Mouse (Mus musculus) G1E (cell line): ENCODE data around the gene Sfxn5. TPM values are rescaled to one million over a fixed set of nuclear protein-coding genes. Genes with fewer than 3 reads are reported as not detected.

ENCODE experiments used
- ATAC-seq: 2 replicates; pipeline ENCODE4 v1.8.0; 2016; ENCODE audit warnings: mild to moderate bottlenecking; ENCODE audit not compliant: insufficient number of reproducible peaks, poor library complexity, low FRiP score, severe bottlenecking; ENCODE audit errors: extremely low read depth
- DNase-seq: peaks from one replicate; pipeline ENCODE4 v3.0.0; 2012; ENCODE audit warnings: low spot score
- H3K27me3 ChIP-seq: 2 replicates; pipeline ENCODE4 v1.6.1; 2012; ENCODE audit warnings: mild to moderate bottlenecking, low read length, inconsistent platforms; ENCODE audit not compliant: insufficient read depth
- H3K36me3 ChIP-seq: replicated peaks from 2 replicates; pipeline ENCODE3; 2012; ENCODE audit warnings: mild to moderate bottlenecking, inconsistent platforms
- H3K4me1 ChIP-seq: 2 replicates; pipeline ENCODE4 v1.6.1; 2012; ENCODE audit warnings: low read depth, low read length, inconsistent platforms, mixed read lengths; ENCODE audit not compliant: insufficient read depth
- H3K4me3 ChIP-seq: 2 replicates; pipeline ENCODE4 v1.5.1; 2012; ENCODE audit warnings: low read depth, mild to moderate bottlenecking, inconsistent platforms, low read length, moderate library complexity, mixed read lengths
- H3K9me3 ChIP-seq: replicated peaks from 2 replicates; pipeline ENCODE4 v1.6.1; 2012; ENCODE audit warnings: inconsistent platforms
- CTCF ChIP-seq: IDR thresholded peaks from 2 replicates; pipeline ENCODE4 v1.5.1; 2012; ENCODE audit warnings: low read depth, low read length, inconsistent platforms, mixed read lengths
- GATA1 ChIP-seq: IDR thresholded peaks from 2 replicates; pipeline ENCODE4 v1.6.1; 2012; ENCODE audit warnings: borderline replicate concordance, low read length, inconsistent platforms, mixed read lengths
- GATA2 ChIP-seq: IDR thresholded peaks from 2 replicates; pipeline ENCODE4 v1.6.1; 2012; ENCODE audit warnings: low read depth, low read length, inconsistent platforms, borderline replicate concordance
- POLR2AphosphoS5 ChIP-seq: IDR thresholded peaks from 2 replicates; pipeline ENCODE4 v1.6.1; 2012; ENCODE audit warnings: low read depth, low read length, inconsistent platforms; ENCODE audit not compliant: insufficient replicate concordance
- TAL1 ChIP-seq: conservative IDR thresholded peaks from 2 replicates; pipeline ENCODE4 v1.6.1; 2012; ENCODE audit warnings: low read depth, low read length, inconsistent platforms, mixed read lengths
- polyA plus RNA-seq: library from polyadenylated mRNA; stranded (reverse); fragments of >175 nt; gene quantifications from 2 replicates; pipeline ENCODE4 v1.2.3, GENCODE M21; 2012
- total RNA-seq, 2 experiments: library from RNA; stranded (forward) in 1 of 2; stranded (reverse) in 1 of 2; fragments of 200-1000 nt in 1 of 2; fragments of >200 nt in 1 of 2; fragmentation: Nextera tagmentation in 1 of 2; gene quantifications; 2 replicates each; pipeline ENCODE4 v1.2.3; 2014 to 2017

Sfxn5 gene
- total and polyA plus RNA-seq, 3 experiments, result 0.04 to 0.38 TPM; not detected in 1

DNA sequence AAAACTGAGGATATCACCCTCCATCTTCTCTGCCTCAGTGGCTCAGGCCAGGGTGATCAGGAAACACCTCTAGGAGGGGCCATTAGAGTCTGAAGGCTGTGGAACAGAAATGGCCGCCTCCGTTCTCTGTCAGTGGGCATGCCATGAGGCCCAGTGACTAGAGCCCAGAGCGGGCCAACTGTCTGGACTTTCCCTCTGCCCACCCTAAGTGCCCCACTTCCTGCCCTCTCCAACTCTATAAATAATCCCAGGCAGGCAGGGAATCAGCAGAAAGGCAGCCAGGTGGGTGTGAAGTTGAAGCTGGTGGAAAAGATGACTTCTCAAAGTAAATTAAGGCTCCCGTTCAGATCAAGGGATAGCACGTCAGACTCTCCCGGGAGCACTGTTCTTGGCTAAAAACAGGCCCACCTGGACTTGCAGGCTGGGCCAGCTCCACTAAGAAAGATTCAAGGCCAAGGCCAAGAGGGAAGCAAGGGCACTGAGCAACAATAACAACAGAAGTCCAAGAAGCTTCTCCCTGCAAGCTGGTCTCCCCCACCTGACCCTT lies 38.7 kb upstream of the Sfxn5 start:
- no peak for TF ChIP-seq GATA2
- no peak for TF ChIP-seq POLR2AphosphoS5
- no peak for TF ChIP-seq GATA1
- TF ChIP-seq TAL1, result no peak
- TF ChIP-seq CTCF, result no peak
- no peaks in the 10 kb centered on the region for H3K9me3 ChIP-seq
- ATAC-seq, result no peak
- H3K27me3 ChIP-seq, result peaks cover 15% of the 10 kb centered on the region
- H3K4me3 ChIP-seq, result no peak overlapping the region
- DNase-seq, result no peak
- no peaks in the 10 kb centered on the region for H3K36me3 ChIP-seq
- peaks cover 11% of the 10 kb centered on the region for H3K4me1 ChIP-seq

DNA sequence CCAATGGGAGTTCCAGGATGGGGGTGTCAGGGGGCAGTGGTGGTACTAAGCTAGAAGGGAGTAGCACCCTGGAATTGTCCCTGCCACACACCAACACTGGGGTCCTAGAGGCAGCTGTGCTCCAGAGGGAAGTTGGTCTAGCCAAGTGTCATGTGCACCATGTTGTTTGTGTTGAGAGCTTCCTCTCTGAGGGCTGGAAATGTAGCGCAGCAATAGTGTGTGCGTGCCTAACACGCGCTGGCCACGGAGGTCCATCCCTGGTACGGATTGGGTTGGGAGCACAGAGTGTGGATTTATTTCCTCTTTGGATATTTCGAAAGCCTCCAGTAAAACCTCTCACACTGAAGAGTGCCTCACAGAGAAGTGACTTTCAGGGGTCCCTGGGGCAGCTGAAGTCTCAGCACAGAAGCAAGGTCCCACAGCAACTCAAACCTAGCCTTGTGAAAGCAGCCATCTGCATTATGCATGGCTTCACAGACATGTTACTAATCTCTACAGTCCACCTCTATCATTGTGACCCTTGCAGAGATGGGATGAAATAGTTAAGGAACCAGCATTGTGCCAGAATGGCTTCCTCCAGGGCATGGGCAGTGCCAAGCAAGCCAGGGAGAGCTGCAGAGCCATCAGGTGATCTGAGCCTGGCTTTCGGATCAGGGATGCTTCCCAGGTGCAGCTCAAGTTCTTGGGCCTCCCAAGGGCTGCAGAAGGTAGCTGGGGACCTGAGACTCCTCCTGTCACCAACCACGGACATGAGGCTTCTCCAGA lies 37.6 kb upstream of the Sfxn5 start:
- Histone ChIP-seq H3K36me3 (no peaks in the 10 kb centered on the region), H3K4me1 (peaks cover 11% of the 10 kb centered on the region), H3K4me3 (no peak overlapping the region), H3K27me3 (peaks cover 15% of the 10 kb centered on the region), H3K9me3 (no peaks in the 10 kb centered on the region)
- no peak for ATAC-seq
- DNase-seq, result no peak
- TF ChIP-seq GATA2, result no peak

DNA sequence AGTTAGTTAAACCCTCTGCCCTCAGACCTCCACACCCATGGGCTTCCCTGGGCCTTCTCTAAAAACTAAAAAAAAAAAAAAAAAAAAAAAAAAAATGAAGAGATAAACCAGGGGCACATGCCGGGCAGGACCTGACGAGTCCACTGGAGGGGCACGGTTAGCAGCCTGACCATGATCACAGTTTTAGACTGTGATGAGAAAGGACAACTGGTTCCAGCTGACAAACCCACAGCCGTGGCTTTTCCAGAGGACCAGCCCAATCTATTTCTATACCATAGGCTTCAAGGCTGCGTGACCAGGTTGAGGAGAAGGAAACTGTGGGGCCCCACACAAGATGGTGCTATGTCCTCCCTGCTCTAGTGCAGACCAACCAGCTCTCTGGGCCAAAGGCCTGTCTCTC lies 36.8 kb upstream of the Sfxn5 start:
- TF ChIP-seq GATA1 (no peak), TAL1 (no peak), CTCF (no peak), GATA2 (no peak), POLR2AphosphoS5 (no peak)
- H3K9me3 ChIP-seq, result no peaks in the 10 kb centered on the region
- ATAC-seq, result no peak
- H3K36me3 ChIP-seq, result no peaks in the 10 kb centered on the region
- peaks cover 19% of the 10 kb centered on the region for H3K27me3 ChIP-seq
- no peak overlapping the region for H3K4me3 ChIP-seq
- peaks cover 11% of the 10 kb centered on the region for H3K4me1 ChIP-seq
- DNase-seq, result no peak

DNA sequence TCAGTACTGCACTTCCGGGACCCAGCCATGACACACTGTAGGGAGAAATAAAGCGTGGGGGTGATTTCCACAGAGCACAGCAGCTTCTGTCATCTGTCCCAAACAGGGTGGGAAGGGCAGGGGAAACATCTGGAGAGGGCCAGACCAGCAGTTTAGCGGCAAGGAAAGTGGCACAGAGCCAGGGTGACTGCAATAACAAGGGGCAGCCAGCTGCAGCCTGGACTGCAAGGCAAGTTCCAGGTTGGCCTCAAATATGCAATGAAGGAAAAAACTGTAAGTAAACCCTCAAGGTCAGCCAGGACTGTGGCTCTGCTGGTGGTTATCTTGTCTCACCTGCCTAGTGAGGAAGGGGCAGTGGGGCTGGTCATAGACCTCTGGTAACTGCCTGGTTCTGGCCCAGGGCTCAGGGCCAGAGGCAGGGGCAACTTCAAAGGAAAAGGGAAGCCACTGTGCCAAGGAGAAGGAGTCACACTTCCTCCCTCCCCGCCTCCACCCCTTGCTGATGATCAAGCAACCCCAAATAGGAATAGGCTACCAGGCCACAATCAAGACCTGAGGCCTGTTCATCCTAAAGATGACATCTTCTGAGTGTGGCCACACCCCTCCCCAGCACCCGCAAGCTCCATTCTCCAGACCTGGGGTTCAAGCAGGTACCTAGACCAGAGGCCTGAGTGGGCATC lies 36.1 kb upstream of the Sfxn5 start:
- peaks cover 4% of the 10 kb centered on the region for H3K4me1 ChIP-seq
- H3K36me3 ChIP-seq, result no peaks in the 10 kb centered on the region
- H3K4me3 ChIP-seq, result no peak overlapping the region
- peaks cover 22% of the 10 kb centered on the region for H3K27me3 ChIP-seq
- no peaks in the 10 kb centered on the region for H3K9me3 ChIP-seq
- ATAC-seq, result no peak
- TF ChIP-seq TAL1 (no peak), CTCF (no peak), POLR2AphosphoS5 (no peak), GATA1 (no peak), GATA2 (no peak)
- DNase-seq, result no peak

DNA sequence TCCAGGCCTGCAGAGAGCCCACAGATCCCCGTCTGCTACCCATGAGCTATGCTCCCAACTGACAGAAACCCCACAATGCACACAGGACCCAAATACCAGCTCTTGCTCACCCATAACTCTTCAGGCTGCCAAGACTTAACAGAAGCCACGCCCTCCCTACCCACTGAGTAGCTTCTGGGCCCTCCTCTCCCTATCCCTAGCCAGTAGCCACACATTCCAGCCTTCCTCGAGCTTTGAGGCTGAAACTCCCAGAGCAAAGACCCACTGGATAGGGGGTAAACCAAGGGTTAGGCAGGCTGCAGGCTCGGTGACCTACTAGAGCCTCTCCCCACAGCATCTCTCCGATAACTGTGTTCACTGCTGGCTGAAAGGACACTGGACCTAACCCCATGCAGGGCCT lies 35.5 kb upstream of the Sfxn5 start:
- no peak overlapping the region for H3K4me3 ChIP-seq
- no peak for ATAC-seq

DNA sequence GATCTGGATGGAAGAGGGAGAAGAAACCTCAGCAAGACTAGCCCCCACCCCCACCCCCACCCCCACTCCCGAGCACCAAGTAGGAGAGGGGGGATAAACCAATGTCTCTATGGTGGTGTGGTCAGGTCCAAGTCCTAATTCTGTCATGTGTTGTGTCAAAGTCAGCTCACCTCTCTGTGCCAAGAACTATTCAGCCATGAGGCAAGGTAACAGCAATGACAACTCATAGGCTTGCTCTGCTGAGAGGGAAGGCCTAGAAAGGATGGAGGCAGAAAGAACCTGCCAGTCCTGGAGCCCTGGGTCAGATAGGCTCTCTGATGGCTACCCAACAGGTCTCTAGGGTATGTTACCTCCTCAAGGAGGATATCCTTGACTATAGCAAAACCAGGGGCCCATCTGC lies 34.9 kb upstream of the Sfxn5 start:
- Histone ChIP-seq H3K27me3 (peaks cover 12% of the 10 kb centered on the region), H3K4me1 (no peaks in the 10 kb centered on the region), H3K4me3 (no peak overlapping the region), H3K36me3 (no peaks in the 10 kb centered on the region), H3K9me3 (no peaks in the 10 kb centered on the region)
- no peak for ATAC-seq
- no peak for DNase-seq
- TF ChIP-seq POLR2AphosphoS5, result no peak
- no peak for TF ChIP-seq GATA1
- TF ChIP-seq TAL1, result no peak
- no peak for TF ChIP-seq CTCF
- no peak for TF ChIP-seq GATA2

More for the DNA sequence above, 35.5 kb upstream of the Sfxn5 start:
- DNase-seq, result no peak
- H3K36me3 ChIP-seq, result no peaks in the 10 kb centered on the region
- H3K4me1 ChIP-seq, result no peaks in the 10 kb centered on the region
- TF ChIP-seq TAL1 (no peak), GATA2 (no peak), CTCF (no peak), POLR2AphosphoS5 (no peak), GATA1 (no peak)
- no peaks in the 10 kb centered on the region for H3K9me3 ChIP-seq
- H3K27me3 ChIP-seq, result peaks cover 16% of the 10 kb centered on the region
